Mouse (Mus musculus) urinary bladder, adult 18-20 months (tissue): ENCODE results near the gene Mmp17.

Experiments
- DNase-seq, 2 experiments: peaks; one replicate each; pipeline ENCODE4 v3.0.0; 2022; ENCODE audit warnings: low spot score in 2 of 2, mixed read lengths in 2 of 2

Mmp17 gene

DNA sequence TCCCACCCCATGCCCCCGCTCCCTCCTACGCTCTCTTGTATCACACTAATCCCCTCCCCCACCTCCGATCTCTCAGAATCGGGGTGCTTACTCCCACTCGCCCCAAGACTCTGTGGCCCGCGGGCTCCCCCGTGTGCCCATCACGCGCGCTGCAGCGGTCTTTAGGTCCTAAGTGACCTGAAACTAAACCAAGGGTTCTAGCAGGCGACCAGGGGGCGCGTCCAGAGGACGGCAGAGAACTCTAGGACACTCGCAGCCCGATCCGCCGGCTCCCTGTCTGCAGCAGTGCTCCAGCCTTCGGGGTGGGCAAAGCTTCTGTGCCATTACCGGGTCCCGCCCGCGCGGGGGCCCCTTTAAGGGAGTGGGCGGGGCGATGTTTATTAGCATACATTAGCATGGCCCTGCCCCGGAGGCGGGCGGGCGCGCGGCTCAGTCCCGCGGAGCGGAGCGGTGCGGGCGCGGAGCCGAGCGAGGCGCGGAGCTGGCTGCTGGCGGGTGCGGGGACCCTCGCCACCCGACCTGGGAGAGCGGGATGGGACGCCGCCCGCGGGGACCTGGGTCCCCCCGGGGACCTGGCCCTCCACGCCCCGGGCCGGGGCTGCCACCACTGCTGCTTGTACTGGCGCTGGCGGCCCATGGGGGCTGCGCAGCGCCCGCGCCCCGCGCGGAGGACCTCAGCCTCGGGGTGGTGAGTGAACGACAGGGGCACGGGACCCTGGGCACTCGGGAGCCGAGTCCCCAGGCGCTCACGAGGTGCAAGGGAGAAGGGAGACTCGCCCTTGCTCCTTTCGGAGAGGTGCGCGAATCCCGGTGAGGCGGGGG, at the start of gene Mmp17:
Gene Mmp17, plus strand, starts transcription at position 409 of the 822 bp plus-strand sequence.
- peak; percentile 66 to 95 for DNase-seq

- no peak for DNase-seq
Measured at GRCm38 (mm10) chr5:129534500-129534899, 49.5 kb upstream of the Mmp17 start.

- no peak for DNase-seq
Measured at GRCm38 (mm10) chr5:129535021-129535420, 48.9 kb upstream of the Mmp17 start.

- no peak for DNase-seq
Measured at GRCm38 (mm10) chr5:129535431-129535830, 48.5 kb upstream of the Mmp17 start.

- DNase-seq, result no peak
Measured at GRCm38 (mm10) chr5:129538826-129539225, 45.1 kb upstream of the Mmp17 start.

GRCm38 (mm10) chr5:129542236-129542635, 41.7 kb upstream of the Mmp17 start:
- no peak for DNase-seq

DNA sequence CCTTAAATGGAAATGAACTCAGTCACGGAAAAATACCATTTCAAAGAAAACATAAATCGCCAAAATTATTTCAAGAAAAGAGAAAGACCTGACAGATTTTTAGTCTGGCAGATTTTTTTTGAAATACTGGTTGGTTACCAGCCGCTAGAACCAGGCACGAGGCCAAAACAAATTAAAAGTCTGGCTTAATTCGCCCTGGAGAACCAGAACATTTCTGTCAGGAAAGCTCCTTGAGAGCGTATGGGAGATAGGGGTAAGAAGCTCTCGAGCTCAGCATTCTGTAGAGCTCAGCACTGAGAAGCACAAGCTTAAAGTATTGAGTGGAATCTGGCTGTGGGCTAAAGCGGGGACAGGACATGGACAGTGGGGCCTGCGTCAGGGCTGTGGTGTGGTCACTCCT, 38.2 kb upstream of the Mmp17 start:
- DNase-seq, result no peak

DNA sequence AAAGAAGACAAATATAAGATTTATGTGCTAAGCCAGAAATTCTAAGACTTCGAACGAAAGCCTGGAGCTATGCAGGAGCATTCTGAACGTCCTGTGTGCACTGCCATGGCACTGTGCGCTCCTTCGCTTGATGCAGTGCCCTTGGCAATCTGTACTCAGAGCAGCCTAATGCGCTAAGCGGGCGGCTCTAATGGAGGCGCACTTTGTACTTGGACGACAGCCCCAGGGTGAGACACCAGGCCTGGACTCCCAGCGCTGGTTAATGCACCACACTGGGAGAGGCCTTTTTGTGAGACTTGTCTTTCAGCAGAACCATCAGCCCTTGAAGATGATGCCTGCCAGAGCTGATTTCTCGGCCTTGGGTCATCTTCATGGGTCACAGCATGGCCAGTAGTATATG, 34.3 kb upstream of the Mmp17 start:
- no peak for DNase-seq

- no peak for DNase-seq
Measured at GRCm38 (mm10) chr5:129550790-129551189, 33.2 kb upstream of the Mmp17 start.

GRCm38 (mm10) chr5:129551991-129552390, 32.0 kb upstream of the Mmp17 start:
- no peak for DNase-seq

DNA sequence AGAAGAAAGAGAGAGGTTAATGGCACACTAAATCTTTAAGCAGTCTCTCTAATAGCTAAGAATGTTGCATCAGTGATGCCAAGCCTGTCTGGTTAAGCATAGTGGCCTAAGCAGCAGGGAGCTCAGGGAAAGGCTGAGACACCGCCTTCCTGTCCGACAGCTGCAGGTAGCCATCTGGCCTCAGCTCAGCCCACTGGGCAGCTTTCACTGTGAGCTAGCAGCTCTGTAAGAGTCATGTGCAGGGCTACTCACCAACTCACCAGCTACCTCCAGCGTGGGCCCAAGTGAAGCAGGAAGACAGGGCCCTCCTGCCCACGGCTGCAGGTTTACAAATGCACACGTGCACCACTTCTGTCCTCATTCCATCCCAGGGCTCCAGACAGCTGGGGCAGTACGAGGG, 30.3 kb upstream of the Mmp17 start:
- DNase-seq, result no peak

DNA sequence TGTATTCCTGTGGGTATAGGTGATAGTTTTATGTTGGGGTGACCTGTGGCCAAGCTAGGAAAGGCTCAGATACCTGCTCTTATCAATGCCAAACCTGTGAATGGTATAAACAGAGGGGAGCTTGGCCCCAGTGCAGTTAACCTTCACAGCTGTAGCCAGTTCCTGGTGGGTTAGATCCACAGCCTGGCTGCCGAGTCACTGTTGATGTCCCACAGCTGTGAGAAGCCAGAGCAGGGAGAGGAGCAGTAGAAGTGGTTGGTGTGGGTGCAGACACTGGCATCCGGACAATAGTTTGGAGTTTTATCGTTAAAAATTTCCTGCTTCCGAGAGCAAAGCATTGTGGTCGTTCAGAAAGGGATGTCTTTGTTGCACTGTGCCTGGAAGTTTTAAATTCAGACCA, 25.4 kb upstream of the Mmp17 start:
- DNase-seq, result no peak

- no peak for DNase-seq
Measured at GRCm38 (mm10) chr5:129559283-129559682, 24.7 kb upstream of the Mmp17 start.

DNA sequence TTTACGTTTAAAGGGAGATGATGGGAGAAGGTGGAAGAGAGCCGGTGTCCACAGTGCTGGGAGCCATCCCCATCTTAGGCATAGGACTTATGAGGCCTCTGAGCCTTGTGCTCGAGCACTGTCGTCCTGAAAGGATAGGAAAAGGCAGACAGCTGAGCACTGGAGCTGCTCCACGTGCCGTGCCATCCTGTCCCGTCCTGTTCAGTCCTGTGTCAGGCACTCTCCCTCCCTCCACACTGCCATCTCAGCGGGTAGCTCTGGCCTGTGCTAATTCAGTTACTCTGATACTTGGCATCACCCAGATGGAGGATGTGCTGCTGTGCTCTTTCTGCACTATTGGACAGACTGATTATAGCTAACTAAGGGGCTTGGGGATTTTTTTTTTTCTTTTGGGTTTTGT, 21.6 kb upstream of the Mmp17 start:
- no peak for DNase-seq

GRCm38 (mm10) chr5:129568596-129568995, 15.4 kb upstream of the Mmp17 start:
- no peak for DNase-seq

- no peak for DNase-seq
Measured at GRCm38 (mm10) chr5:129578201-129578600, 5.8 kb upstream of the Mmp17 start.

DNA sequence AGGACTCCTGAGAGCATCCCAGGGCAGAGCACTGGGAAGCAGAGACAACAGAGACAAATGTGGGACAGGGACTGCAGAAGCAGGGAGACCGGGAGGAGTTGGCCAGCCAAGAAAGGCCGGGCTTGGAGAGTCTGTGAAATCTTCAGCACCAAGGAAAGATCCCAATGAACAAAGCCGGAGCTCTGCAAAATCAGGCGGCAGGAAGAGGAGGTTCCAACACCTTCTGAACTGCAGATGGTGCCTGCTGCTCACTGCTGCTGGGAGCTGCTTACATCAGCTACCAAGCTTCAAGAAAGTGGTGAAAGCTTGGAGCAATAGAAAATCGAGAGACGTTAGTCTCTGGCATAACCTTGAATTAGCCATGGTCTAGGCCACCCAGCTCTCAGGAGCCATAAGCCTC, 3.9 kb upstream of the Mmp17 start:
- DNase-seq, result no peak

- DNase-seq, result no peak
Measured at GRCm38 (mm10) chr5:129580572-129580971, 3.4 kb upstream of the Mmp17 start.

- no peak for DNase-seq
Measured at GRCm38 (mm10) chr5:129581015-129581414, 3.0 kb upstream of the Mmp17 start.

DNA sequence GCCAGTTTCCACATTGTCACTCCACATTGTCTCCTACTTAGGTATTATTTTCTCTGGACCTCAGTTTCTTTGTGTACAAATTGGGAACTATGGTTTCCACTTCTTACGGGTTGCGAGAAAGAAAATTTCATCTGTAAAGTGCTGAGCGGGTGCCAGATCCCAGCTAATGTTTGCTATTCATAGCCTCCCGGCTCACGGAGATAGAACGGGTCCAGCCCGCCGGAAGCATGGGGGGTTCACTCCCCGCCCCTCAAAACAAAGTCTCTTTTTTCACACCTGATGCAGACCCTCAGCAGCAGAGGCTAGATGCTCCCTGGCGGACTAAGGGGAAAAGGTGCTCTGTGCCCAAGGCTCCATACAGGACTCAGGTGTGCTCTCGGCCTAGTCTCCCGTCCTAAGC, 638 bp upstream of the Mmp17 start:
- no peak for DNase-seq

DNA sequence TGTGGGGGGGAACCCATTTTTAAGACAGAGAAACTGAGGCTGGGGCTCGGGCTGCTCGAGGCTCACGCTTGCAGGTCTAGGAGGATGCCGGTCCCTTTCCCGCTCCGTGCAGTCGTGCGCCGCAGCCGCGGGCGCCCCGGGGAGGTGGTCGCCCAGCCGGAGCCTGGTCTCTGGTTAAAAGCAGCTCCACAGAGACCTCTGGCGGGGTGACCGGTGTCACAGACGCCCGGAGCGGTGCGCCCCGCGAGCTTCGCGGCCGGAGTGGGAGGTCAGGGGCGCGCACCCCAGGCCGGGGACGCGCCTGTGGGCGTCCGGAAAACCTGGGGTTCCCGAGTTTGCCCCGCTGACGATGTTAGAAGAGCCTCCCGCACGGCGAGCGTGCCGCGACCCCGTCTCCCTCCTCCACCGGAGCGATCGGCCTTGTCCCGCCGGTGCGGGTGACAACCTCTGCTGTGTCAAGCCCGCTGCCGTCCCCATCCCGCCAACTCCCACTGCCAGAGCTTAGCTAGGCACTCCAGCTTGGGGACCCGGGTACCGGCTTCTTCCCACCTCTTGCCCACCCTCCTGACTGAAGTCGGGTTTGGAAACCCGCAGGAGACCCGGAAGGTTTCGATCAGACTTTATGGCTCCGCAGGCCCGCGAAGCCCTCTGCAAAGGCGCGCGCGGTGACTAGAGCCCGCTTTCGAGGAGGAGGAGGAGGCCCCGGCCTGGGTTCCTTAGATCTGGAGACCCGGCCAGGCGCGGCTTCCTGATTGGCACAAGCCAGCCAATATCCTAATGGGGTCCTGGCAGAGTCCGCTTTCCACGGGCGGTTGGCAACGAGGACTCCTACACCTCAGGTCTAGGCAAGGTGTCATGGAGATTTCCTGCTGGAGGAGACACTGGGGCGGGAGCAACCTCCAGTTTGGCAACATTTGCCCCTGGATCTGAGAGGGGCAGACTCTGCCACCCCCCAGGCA, 893 bp downstream of the Mmp17 start:
- DNase-seq, result peak in 1 of 2 experiments; percentile 53

- peak; percentile 45 to 81 for DNase-seq
Measured at GRCm38 (mm10) chr5:129586016-129586415, 2.0 kb downstream of the Mmp17 start.

DNA sequence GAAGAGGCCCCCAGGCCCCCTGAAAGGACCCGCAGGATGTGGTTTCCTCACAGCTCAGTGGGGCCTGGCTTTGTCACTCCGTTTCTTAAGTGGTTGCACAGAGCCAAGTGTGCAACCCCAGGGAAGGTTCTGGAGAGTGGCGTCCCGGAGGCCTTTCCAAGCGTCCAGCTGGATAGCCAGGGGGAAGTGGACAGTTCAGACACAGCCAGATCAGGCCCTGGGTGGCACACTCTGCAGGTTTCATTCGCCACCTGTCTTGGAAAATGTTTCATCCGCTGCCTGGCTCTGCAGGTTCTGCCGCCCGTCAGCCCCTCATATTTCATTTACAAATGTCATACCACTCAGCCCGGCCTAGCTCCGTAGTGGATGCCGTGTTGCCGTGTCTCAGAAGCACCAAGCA, 2.5 kb downstream of the Mmp17 start:
- DNase-seq, result no peak
